Mouse (Mus musculus) lung, adult 2 months (tissue): ENCODE measurements around the gene Sntb2. TPM values are rescaled to one million over a fixed set of nuclear protein-coding genes. Genes with fewer than 3 reads are reported as not detected.

ENCODE experiments used
- DNase-seq: peaks from one replicate; pipeline ENCODE4 v3.0.0; 2022
- H3K4me1 ChIP-seq: fragments of 200-500 bp; 2 replicates; pipeline ENCODE4 v1.6.1; 2011; ENCODE audit warnings: low read length; ENCODE audit not compliant: control insufficient read depth, insufficient read depth
- H3K4me3 ChIP-seq: fragments of 200-500 bp; replicated peaks from 2 replicates; pipeline ENCODE3; 2011; ENCODE audit warnings: low read depth, mild to moderate bottlenecking, control low read depth, low read length; ENCODE audit errors: extremely low read depth
- CTCF ChIP-seq: fragments of 200-500 bp; IDR thresholded peaks from 2 replicates; pipeline ENCODE4 v1.5.1; 2011; ENCODE audit warnings: mild to moderate bottlenecking, low read length, control low read depth; ENCODE audit not compliant: insufficient read depth
- POLR2A ChIP-seq: fragments of 200-500 bp; IDR thresholded peaks from 2 replicates; pipeline ENCODE4 v1.6.1; 2011; ENCODE audit warnings: low read depth, mild to moderate bottlenecking, control low read depth, low read length, borderline replicate concordance; ENCODE audit errors: extremely low read depth
- WGBS: fragments of 180-500 bp; shearing (Covaris S2); methylation state at CpG from one replicate; pipeline ENCODE4 v1.1.7; 2018; 5-methylcytosine and 5-hydroxymethylcytosine counted together
- polyA plus RNA-seq: library from polyadenylated mRNA; depleted of rRNA; stranded (reverse); fragments of >200 nt; gene quantifications from 2 replicates; pipeline ENCODE4 v1.2.3, GENCODE M21; 2012; rRNA removed

Sntb2 gene
- polyA plus RNA-seq, result 9.9 and 12.1 TPM in 2 replicates

DNA sequence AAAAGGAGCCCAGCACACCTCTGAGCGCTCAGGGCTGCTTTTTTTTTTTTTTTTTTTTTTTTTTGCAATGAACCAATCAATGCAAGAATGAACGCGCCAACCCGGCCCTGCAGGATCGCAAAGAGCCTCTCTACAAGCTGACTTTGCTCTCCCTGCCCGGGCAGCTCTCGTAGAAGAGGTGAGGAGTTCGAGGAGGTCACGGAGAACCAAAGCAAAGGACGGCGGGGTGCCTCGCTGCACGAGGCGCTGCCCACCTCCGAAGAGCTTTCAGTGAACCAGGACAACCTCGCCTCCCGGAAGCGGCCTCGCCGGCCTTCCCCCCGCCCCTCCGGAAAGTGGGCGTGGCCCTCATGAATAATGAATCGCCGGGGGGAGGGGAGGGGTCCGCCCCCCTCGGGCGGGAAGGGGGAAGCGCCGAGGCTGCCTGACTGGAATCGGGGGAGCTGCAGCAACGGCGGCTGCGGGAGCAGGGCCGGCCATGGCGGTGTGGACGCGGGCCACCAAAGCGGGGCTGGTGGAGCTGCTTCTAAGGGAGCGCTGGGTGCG, at the start of gene Sntb2:
TSS of gene Sntb2 (plus strand) at position 427 of the 546 bp plus-strand sequence.
- DNase-seq, result peak; percentile 91
- TF ChIP-seq CTCF, result no peak
- peak; percentile 55; the same call in 1 of the 2 replicates for TF ChIP-seq POLR2A
- 1% methylated on average over 33 of the region's 41 CpGs for WGBS

DNA sequence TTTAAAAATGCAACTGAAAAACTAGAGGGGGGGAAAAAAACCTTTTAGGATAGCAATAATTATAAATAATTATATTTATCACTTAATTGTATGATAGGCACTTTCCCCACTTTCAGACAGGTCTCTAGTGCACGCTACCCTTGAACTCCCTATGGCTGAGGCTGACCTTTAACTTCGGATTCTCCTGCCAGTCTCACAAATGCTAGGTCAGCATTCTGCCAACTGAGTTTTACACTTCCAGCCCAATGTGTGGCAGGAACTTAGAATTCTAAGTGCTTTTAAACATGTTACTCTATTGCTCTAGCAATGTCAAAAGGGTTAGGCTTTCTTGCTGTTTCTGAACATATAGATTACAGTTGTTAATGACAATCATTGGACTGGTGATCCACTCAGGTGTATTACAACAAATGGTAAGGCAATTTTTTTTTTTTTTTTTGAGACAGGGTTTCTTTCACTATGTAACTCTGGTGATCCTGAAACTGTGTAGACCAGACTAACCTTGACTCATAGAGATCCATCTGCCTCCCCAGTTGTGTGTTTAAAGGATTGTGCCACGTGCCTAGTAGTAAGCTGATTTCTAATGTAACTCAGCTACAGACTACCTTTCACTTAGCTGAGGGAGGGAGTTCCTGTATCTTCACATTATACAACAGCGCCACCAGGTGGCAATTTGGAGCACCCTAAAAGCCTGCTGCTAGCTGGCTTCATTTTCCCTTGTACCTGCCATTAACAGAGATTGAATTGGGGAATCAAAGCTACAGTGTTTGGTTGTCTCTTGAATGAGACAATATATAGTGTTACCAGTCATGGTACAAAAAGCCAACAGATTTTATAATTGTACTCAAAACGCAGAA, 48.0 kb upstream of the Sntb2 start:
- 34% methylated on average over 5 of the region's 5 CpGs for WGBS
- TF ChIP-seq CTCF (peak; percentile 72), POLR2A (no peak)
- DNase-seq, result peak; percentile 60

More for the DNA sequence above, at the start of gene Sntb2:
- peaks cover 19% of the 10 kb centered on the region for H3K4me1 ChIP-seq
- H3K4me3 ChIP-seq, result peak within 1 kb of the TSS; percentile 96

DNA sequence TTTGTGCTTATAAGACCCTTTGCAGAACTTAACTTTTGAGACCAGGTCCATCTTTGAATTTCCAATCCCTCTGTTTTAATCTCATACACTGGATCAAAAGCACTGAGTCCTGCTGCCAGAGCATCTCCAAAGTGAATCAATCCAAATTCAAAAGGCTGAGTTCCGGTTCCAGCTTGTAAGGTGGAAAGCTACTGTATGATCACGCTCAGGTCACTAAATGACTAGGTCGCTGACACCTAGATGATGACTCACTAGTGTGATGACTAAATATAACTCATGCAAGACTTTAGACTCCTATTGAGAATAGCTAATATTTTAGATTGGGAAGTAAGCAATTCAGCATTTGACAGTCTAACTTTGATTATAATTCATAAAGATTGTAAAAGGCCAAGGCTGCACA, 46.7 kb upstream of the Sntb2 start:
- 67% methylated on average over 3 of the region's 3 CpGs for WGBS
- no peak for DNase-seq
- Histone ChIP-seq H3K4me3 (no peak overlapping the region), H3K4me1 (0 out of 2 replicates have a peak, but pooled peaks cover 5% of the 10 kb centered on the region)
- no peak for TF ChIP-seq POLR2A
- no peak for TF ChIP-seq CTCF

More for the DNA sequence above, 48.0 kb upstream of the Sntb2 start:
- 0 out of 2 replicates have a peak, but pooled peaks cover 5% of the 10 kb centered on the region for H3K4me1 ChIP-seq
- no peak overlapping the region for H3K4me3 ChIP-seq

DNA sequence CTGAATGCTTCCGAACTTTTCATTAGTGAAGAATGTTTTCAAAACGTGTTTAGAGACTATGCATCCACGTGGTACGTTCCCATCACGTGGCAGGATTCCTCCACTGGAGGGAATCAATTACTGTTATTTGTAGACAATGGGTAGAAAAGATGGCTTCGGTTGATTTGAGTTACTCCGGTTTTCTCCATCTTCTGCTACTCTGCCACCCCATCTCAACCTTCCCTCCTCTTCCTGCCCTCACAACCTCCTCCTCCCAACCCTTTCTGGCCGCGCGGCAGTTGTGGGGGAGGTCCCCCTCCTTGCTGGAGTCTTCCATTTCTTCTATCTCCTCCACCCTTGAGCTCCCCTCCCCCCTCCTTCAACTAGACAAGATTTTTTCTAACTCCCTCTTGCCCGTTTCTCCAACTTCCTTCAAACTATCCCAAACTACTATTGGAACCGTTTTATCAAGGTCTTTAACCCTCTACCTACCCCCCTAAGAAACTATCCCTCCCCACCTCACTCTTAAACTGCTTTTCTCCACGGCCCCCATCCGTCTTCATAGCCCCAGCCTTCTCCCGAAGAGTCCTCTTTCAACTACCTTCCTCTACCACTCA, 43.2 kb upstream of the Sntb2 start:
- no peak for DNase-seq

DNA sequence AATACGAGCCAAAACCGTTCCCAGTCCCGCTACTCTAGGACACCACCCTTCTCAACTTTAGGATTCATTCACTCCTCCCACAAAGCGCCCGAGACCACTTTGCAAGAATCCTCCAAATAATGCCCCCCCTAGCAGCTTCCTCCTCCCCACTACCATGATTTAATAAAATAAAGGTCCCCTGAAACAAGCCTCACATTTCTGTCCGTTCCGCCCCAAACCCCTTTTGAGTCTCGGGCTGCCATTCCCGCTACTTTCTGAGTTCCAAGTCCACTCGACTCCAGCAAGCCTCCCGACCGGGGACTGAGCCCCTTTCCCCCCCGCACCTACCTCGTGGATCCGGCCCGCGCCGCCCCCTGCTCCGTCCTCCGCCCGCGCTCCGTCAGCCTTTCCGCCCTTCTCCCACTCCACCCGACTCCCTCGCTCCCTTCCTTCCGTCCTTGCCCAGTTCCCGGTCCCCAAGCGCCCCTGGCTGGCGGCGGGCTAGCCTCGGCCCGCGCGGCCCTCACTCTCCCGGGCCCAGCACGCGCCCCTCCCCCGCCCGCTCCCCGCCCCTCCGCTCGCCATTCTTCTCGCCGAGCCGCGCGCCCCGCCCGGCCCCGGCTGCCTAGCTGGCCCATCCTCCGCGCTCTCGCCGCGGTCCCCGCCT, 42.6 kb upstream of the Sntb2 start:
- DNase-seq, result no peak
- TF ChIP-seq CTCF, result no peak
- TF ChIP-seq POLR2A, result no peak
- 2% methylated on average over 57 of the region's 57 CpGs for WGBS
- peak overlapping the region; percentile 88 for H3K4me3 ChIP-seq
- 0 out of 2 replicates have a peak, but pooled peaks cover 3% of the 10 kb centered on the region for H3K4me1 ChIP-seq

More for the DNA sequence above, 43.2 kb upstream of the Sntb2 start:
- no peak for TF ChIP-seq POLR2A
- no peak for TF ChIP-seq CTCF
- Histone ChIP-seq H3K4me1 (0 out of 2 replicates have a peak, but pooled peaks cover 5% of the 10 kb centered on the region), H3K4me3 (peak overlapping the region; percentile 88)
- under 1% methylated on average over 15 of the region's 15 CpGs for WGBS

DNA sequence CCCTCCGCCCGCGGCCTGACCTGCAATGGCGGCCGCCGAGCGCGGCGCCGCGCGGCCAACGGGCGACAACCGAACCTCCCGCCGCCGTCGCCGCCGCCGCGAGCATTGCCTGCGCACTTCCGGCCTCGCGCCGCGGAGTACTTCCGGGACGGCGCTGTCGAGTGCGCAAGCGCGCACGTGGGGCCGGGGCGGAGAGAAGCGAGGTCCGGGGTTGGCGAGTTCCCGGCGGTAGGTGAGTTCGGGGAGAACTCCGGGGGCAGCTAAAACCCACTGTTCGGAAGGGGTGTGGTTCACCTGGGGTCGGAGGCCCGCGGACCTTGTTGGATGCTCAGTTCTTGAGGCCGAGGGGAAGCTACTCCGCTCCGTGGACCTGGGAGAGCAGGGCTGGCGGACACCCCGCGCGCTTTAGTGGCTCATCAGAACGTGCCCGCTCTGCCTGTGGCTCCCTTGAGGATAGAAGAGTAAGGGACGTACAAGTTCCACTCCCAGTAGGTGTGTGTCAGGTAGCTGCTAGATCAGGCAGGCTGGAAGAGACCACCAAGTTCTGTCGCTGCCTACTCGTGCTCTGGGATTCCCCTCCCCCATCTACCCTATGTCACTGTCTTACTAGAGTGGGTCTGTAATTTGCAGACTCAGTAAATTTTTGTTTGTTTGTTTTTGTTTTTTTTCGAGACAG, 41.9 kb upstream of the Sntb2 start, which contains the start of gene Utp4:
TSS of gene Utp4 (plus strand) at position 156 of the 676 bp plus-strand sequence.
- 1% methylated on average over 63 of the region's 63 CpGs for WGBS
- Histone ChIP-seq H3K4me1 (0 out of 2 replicates have a peak, but pooled peaks cover 3% of the 10 kb centered on the region), H3K4me3 (peak within 1 kb of the TSS; percentile 88)
- TF ChIP-seq POLR2A (peak; percentile 58; the same call in 1 of the 2 replicates), CTCF (no peak)
- peak; percentile 88 for DNase-seq

DNA sequence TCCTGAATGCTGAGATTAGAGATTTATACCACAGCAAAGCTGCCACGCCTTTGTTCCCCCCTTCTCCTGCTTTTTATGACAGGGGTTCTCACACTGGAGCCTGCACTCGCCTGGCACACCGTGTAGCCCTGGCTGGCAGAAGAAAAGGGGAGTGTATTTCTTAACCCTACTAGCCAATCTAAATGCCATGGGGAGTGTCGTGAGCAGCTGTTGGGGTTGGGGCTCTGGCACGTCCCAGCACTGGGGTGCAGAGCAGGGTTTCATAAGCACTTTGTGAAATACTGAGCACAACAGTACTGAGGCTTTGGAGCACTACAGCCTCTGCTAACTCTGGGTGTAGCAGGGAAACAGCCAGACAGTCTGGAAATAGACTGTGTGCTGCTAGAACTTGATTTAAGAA, 36.1 kb upstream of the Sntb2 start:
- TF ChIP-seq CTCF (no peak), POLR2A (no peak)
- H3K4me3 ChIP-seq, result no peak overlapping the region
- WGBS, result 85% methylated on average over 5 of the region's 5 CpGs
- peaks cover 5% of the 10 kb centered on the region for H3K4me1 ChIP-seq
- no peak for DNase-seq

DNA sequence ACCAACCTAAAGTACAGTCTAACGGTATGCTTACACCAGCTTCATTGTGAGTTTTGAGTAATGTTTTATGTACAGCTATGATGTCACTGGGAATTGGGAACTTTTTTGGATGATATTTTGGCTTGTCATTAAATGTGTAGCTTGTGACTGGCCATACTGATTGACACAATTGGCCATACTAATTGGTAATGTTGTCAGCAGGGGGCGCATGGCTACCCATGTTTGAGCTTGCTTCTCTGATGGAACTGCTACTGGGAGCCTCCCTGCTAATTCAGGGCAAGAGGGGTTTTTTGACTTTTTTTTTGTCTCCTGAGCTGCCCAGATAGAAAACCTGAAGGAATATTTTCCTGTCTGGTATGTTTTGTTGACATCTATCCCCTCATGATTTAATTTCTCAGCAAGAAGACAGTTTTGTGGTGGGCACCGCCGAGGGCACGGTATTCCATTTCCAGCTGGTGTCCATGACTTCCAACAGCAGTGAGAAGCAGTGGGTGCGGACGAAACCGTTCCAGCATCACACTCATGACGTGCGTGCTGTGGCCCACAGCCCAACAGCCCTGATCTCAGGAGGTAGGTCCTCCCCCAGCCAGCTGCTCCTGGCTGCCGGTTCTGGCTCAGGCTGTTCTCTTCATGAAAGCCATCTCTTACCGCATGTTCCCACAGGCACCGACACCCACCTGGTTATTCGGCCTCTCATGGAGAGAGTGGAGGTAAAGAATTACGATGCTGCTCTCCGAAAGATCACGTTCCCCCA, 29.6 kb upstream of the Sntb2 start:
- Histone ChIP-seq H3K4me3 (no peak overlapping the region), H3K4me1 (peaks cover 5% of the 10 kb centered on the region)
- DNase-seq, result peak; percentile 64
- WGBS, result 91% methylated on average over 17 of the region's 17 CpGs
- TF ChIP-seq CTCF, result peak; percentile 60
- TF ChIP-seq POLR2A, result no peak
